Mouse (Mus musculus) left cerebral cortex, adult 2 months (tissue): ENCODE measurements around the gene Pik3r5. TPM values are rescaled to one million over a fixed set of nuclear protein-coding genes. Genes with fewer than 3 reads are reported as not detected.

Experiments
- DNase-seq, 2 experiments: peaks; one replicate each; pipeline ENCODE4 v3.0.0; 2021 to 2022; ENCODE audit warnings: low spot score in 2 of 2, mixed read lengths in 1 of 2; ENCODE audit errors: extremely low spot score in 1 of 2
- H3K27ac ChIP-seq: fragments of 200-600 bp; 2 replicates; pipeline ENCODE4 v1.8.1; 2022
- H3K4me3 ChIP-seq: fragments of 200-600 bp; 2 replicates; pipeline ENCODE4 v1.8.1; 2022
- CTCF ChIP-seq: fragments of 200-600 bp; IDR thresholded peaks from 2 replicates; pipeline ENCODE4 v1.8.1; 2022; ENCODE audit warnings: antibody characterized with exemption, mild to moderate bottlenecking, moderate library complexity
- intact Hi-C: fragments of 180-260 bp; cut with DNase I; formaldehyde crosslinking; loops from one replicate; pipeline ENCODE4 v1.15.1; 2025
- total RNA-seq, 2 experiments: library from RNA; stranded (reverse); gene quantifications; 2 replicates each; pipeline ENCODE4 v1.2.3; 2021

The Pik3r5 gene
- total RNA-seq, 2 experiments from 2014 or later = 2.6 to 2.9 TPM

DNA sequence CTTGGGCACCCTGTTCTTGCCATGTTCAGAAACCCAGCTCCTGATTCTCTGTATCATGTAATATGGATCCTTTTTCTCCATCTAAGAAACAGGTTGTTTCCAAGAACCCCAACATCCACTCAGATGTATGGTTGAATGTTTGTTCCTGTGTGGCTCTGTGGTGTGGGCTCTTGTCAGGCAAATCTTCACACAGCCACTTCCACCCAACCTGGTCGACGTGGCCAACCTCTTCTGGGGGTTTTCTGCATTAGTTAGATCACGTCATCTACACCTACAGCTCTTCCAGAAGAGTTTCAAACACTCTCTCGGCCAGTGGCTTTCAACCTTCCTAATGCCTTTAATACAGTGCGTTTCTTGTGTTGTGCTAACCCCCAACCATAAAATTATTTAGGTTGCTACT, 4.5 kb downstream of the Pik3r5 start:
- Histone ChIP-seq H3K27ac (no peak overlapping the region), H3K4me3 (no peak overlapping the region)
- intact Hi-C loops = no loop called here
- no peak for TF ChIP-seq CTCF
- DNase-seq = no peak

DNA sequence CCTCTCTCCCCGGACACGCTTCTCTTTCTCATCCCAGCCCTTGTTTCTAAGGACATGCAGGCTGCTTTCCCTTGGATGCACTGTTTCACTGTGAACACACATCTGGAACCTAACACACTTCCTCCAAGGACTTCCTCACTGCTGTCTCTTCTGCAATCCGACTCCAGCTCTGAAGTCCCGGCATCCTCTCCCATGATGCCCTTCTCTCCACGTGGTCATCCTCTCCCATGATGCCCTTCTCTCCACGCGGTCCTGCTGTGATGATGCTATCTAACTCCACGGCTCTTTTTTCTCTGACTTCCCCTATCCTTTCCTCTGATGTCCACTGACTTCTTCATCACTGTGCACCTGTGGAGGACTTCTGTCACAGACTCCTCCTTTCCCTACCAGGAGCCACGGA, 8.2 kb downstream of the Pik3r5 start:
- DNase-seq = no peak
- H3K27ac ChIP-seq = no peak overlapping the region
- no peak for TF ChIP-seq CTCF
- intact Hi-C loops = no loop called here
- H3K4me3 ChIP-seq = no peak overlapping the region

DNA sequence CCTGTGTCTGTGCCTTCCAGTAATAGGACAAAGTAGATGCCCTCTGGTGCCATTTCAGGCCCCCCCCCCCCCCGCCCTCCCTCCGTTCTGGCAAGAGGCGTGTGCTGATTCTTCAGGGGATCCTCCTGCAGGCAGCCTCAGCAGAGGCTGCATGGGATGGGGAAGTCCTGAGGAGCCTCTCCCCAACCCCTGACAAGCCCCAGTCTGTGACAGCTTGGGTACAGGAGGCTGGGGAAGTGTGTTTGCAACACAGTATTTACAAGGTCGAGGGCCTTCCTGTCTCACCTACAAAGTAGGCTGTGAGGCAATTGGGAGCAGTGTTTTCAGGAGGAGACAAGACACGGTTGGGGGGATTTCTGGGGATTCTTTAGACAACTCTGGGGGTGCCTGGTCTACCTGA, 9.0 kb downstream of the Pik3r5 start:
- TF ChIP-seq CTCF = no peak
- no peak overlapping the region for H3K4me3 ChIP-seq
- no peak overlapping the region for H3K27ac ChIP-seq
- DNase-seq = no peak
- intact Hi-C loops = no loop called here

DNA sequence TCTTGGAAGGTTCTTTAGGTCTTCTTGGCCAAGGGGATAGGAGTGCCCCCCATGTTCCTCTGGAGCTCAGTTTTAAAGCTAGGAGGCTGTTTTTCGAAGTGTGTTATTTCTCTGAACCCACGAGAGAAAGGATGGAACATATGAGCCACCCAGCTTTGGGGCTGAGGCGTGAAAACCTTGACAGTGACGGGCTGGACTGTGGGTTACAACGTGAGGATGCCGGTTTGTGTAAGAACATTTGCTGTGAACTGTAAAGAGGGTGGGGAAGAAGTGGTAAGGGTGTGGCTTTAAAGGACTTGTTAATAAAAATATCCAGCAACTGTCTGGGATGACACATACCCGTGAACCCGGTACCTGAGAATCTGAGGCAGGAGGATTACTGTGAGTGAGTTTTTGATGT, 10.4 kb downstream of the Pik3r5 start:
- no peak for DNase-seq
- TF ChIP-seq CTCF = no peak
- no peak overlapping the region for H3K27ac ChIP-seq
- intact Hi-C loops = no loop called here
- no peak overlapping the region for H3K4me3 ChIP-seq

DNA sequence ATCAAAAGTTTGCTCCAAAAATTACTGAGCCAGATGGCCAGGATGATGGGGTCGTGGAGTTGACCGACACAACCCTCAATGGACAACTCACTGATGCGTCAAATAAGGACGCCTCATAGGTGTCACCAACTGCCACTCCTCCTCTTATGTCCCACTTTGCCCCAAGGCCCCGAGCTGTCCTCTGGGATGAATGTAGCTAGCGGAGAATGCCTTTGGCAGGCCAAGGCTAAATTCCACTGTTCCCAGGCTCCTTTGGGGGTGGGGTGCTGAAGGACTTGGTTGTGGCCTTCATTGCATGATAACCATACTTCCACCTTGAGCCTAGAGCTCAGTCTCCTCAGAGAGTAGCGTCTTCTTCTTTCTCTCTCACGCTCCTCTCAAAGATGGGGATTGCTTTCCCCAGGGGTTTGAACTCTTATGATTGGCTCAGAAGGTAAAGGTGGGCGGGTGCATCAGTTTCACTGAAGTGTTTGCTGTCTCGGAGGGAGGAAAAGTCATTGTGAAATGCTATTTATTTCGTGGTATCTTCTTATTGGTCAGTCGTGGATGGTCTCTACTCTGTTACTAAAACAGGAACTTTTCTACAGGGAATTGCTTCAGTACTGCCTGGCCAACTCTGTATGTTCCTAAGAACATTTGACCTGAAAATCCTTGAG, 11.2 kb downstream of the Pik3r5 start:
- intact Hi-C loops = no loop called here

DNA sequence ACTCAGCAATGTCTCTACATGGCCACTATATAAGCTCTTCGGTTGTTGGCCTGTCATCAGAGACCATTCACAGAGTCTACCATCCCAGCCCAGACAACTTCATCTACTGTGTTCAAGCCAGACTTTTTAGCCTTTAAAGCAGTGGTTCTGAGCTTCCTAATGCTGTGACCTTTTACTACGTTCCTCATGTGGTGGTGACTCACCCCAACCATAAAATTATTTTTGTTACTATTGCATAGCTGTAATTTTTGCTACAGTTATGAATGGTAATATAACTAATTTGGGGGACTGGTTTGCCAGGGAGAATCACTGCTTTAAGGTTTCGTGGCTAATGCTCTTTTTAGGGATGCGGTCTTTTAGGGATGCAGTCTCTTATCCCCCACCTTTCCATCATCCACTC, 14.0 kb downstream of the Pik3r5 start:
- no peak for TF ChIP-seq CTCF
- Histone ChIP-seq H3K27ac (no peak overlapping the region), H3K4me3 (no peak overlapping the region)
- DNase-seq = no peak
- intact Hi-C loops = no loop called here

More for the DNA sequence above, 11.2 kb downstream of the Pik3r5 start:
- no peak for DNase-seq
- TF ChIP-seq CTCF = no peak
- Histone ChIP-seq H3K4me3 (no peak overlapping the region), H3K27ac (no peak overlapping the region)

DNA sequence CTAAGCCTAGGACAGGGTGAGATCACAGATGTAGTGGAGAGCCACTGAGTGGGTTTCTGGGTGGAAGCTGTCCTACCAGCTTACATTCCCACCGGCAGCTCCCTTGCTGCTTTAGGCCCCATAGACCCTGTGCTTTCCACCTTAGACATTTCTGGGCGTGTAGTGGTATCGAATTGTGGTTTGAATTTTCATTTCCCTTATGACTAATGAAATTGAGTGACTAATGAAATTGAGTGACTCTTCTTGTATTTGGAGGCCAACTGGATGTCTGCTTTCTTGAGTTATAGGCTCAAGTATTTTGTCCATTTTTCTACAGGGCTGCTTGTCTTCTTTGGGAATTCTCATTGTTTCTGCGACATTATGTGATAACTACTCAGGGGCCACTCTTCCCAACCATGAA, 14.6 kb downstream of the Pik3r5 start:
- H3K27ac ChIP-seq = no peak overlapping the region
- TF ChIP-seq CTCF = no peak
- intact Hi-C loops = no loop called here
- no peak overlapping the region for H3K4me3 ChIP-seq
- DNase-seq = no peak

DNA sequence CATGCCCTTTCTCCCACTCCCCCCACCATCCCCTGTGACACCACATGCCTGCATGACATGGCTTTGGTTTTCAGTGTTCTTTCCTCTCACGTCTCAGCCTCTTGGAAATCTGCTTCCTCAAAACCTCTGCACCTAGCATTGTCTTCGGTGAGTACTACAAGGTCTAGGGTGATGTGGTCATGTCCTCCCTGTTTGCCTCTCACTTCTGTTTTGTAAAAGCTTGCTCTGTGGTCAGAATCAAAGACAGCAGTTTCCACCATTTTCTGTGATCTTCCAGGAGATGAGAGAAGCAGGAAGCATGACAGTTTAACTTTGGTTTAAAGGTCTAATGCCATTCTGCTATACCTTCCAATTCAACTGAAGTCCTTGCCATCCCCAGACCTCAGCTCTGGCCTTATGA, 15.3 kb downstream of the Pik3r5 start:
- Histone ChIP-seq H3K27ac (no peak overlapping the region), H3K4me3 (no peak overlapping the region)
- no peak for TF ChIP-seq CTCF
- intact Hi-C loops = no loop called here
- DNase-seq = no peak

DNA sequence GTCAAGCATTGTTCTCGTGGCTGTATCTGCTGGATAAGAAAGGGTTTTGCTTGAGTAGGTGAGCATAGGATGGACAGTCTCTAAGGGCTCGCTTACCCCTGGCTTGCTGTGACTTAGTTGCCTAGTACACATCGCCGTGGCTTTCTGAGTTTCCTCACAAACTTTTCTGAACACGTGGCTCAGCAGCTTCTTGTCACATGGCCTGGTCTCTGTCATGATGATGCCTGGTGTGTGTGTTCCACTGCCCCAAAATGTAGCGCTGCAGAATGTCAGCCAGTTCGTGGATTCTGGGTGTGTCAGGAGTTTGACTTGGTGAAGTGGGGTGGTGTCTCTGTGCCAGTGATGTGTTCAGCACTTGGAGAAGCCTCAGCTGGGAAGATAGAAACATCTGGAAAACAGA, 16.4 kb downstream of the Pik3r5 start:
- DNase-seq = no peak
- Histone ChIP-seq H3K27ac (no peak overlapping the region), H3K4me3 (no peak overlapping the region)
- intact Hi-C loops = no loop called here
- TF ChIP-seq CTCF = no peak

DNA sequence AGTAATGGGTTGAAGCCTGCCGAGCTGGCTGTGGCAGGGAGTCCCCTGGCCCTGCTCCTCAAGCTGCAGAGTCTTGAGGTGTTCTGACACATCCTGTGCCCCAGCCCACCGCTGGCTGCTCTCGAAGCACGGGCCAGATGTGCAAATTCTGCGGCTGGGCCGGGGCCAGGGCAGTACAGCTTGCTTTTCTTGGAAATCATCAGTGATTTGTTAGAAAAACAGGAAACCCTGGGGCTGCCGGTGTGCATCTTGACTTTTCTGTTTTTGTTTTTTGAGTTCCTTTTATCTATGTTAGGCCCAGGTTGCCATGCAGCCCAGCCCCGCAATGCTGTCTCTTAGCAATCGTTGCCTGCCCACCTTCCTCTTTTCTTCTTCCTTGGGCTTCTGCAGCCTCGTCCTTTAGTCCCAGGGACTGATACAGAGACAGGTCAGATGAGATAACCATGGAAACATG, 19.4 kb downstream of the Pik3r5 start:
- H3K27ac ChIP-seq = no peak overlapping the region
- DNase-seq = no peak
- no peak overlapping the region for H3K4me3 ChIP-seq
- no peak for TF ChIP-seq CTCF
- intact Hi-C loops = no loop called here

DNA sequence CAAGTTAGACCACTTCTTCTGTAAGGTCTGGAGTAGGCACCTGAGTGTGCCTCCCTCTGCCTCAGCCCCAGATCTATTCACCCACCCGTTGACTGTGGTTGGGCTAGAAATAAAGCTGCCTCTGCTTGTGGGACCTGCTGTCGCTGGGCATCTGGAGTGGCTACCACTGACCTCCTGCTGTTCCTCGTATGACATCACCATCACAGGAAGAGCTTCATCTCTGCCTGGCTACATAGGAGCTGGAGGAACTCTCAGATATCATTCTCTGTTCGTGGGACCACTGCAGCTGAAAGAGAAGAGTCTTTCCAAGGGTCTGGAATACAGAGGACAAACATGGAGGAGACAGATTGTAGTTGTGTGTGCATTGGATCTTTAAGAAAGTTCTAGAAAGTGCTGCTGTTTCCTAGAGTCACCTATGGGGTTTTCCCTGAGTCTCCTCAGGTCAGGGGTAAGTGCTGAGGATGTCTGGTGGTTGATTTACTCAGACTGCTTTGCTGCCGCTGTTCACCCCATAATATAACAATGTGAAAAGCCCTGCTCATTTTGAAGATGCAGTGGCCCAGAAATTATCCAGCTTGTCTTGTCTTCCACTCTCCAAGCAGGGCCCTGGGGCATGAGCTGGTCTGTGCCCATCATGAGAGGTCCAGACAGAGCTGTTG, 20.0 kb downstream of the Pik3r5 start:
- H3K4me3 ChIP-seq = no peak overlapping the region
- DNase-seq = no peak
- no peak overlapping the region for H3K27ac ChIP-seq
- TF ChIP-seq CTCF = no peak
- intact Hi-C loops = no loop called here

DNA sequence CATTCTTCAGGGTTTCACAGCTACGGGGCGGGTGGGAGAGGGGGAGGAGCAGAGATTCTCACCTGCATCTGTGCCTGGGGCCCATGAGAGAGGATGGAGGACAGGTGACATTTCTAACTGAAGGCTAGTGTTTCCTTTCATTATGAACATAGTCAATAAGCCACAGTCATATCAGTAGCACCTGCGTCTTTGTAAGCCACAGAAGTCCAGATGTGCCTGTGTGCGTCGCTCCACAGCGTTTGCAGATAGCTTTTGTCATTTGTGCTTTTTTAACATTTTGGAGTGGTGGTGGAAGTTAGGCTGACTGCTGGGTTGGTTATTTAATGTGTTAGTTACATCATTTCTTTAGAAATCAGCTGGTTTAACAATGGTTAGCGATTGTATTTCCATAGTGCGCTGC, 20.8 kb downstream of the Pik3r5 start:
- TF ChIP-seq CTCF = no peak
- Histone ChIP-seq H3K27ac (no peak overlapping the region), H3K4me3 (no peak overlapping the region)
- intact Hi-C loops = no loop called here
- DNase-seq = no peak

DNA sequence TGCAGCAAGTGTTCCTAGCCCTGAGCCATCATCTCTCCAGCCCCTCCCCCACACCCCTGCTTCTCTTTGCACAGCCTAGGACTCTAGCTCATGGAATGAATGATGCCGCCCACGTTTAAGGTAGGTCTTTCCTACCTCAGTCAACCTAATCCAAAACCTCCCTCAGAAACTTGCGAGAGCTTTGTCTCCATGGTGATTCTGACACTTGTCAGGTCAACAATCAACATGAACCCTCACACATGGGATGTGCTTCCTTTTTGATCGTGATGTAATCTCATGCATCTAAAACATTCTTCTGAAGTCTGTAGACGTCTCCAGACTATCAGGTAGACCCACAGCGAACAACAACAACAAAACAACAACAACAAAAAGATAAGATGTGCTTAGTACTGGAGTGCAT, 21.4 kb downstream of the Pik3r5 start:
- no peak overlapping the region for H3K4me3 ChIP-seq
- DNase-seq = no peak
- H3K27ac ChIP-seq = no peak overlapping the region
- intact Hi-C loops = no loop called here
- TF ChIP-seq CTCF = no peak
